ENCODE assay signal across 35 mouse cellular contexts in genomic region chr16:92838709-92839108, GRCm38 (mm10).
"Had no signal": no experiment of that assay in that cellular context is flagged by ENCODE, and none has a peak within 500 bp of the region (broad histone marks: within the 10 kb centered on the region; RNA-seq: fewer than 3 reads in every experiment).

No protein-coding gene starts in this region.

- H3K4me1 ChIP-seq: heart, embryonic 10.5 days; heart, embryonic 12.5 days; heart, embryonic 13.5 days; heart, embryonic 15.5 days; hindbrain, embryonic 10.5 days; hindbrain, embryonic 12.5 days; hindbrain, embryonic 13.5 days; hindbrain, embryonic 15.5 days; intestine, embryonic 15.5 days; kidney, embryonic 15.5 days had no signal

- H3K4me2 ChIP-seq: heart, embryonic 11.5 days; heart, embryonic 12.5 days; heart, embryonic 13.5 days; heart, embryonic 15.5 days; hindbrain, embryonic 12.5 days; hindbrain, embryonic 13.5 days; hindbrain, embryonic 14.5 days; hindbrain, embryonic 15.5 days; intestine, embryonic 15.5 days; kidney, embryonic 15.5 days had no signal

- H3K9ac ChIP-seq: heart, embryonic 12.5 days; heart, embryonic 13.5 days; heart, embryonic 15.5 days; hindbrain, embryonic 12.5 days; hindbrain, embryonic 13.5 days; hindbrain, embryonic 14.5 days; hindbrain, embryonic 15.5 days; intestine, embryonic 15.5 days; kidney, embryonic 15.5 days had no signal

- H3K36me3 ChIP-seq: heart, embryonic 10.5 days; heart, embryonic 12.5 days; heart, embryonic 13.5 days; heart, embryonic 15.5 days; hindbrain, embryonic 10.5 days; hindbrain, embryonic 12.5 days; hindbrain, embryonic 13.5 days; hindbrain, embryonic 15.5 days; intestine, embryonic 15.5 days; kidney, embryonic 15.5 days had no signal

- H3K9me3 ChIP-seq: heart, embryonic 10.5 days; heart, embryonic 13.5 days; heart, embryonic 15.5 days; hindbrain, embryonic 10.5 days; hindbrain, embryonic 12.5 days; hindbrain, embryonic 13.5 days; hindbrain, embryonic 15.5 days; intestine, embryonic 15.5 days; kidney, embryonic 15.5 days had no signal

- H3K27me3 ChIP-seq: hindbrain, embryonic 12.5 days; hindbrain, embryonic 13.5 days; hindbrain, embryonic 15.5 days; intestine, embryonic 15.5 days; kidney, embryonic 15.5 days had no signal

- DNase-seq: heart, postnatal 10 days; heart, postnatal 14 days; heart, postnatal 36 days; heart, postnatal 4 days; kidney, adult 11 months; kidney, adult 18-20 months; kidney, adult 2 months; kidney, adult 8-10 months; kidney, adult 9 months; kidney, postnatal 10 days; kidney, postnatal 14 days; kidney, postnatal 25 days; kidney, postnatal 36 days; kidney, postnatal 4 days; layer of hippocampus, adult 9-11 months; layer of hippocampus, postnatal 36 days had no signal

- H3K4me3 ChIP-seq: heart, embryonic 10.5 days; heart, embryonic 12.5 days; heart, embryonic 13.5 days; heart, embryonic 15.5 days; hindbrain, embryonic 10.5 days; hindbrain, embryonic 12.5 days; hindbrain, embryonic 13.5 days; hindbrain, embryonic 15.5 days; intestine, embryonic 15.5 days; kidney, embryonic 15.5 days; layer of hippocampus, adult 2 months had no signal

- H3K27ac ChIP-seq: heart, embryonic 10.5 days; heart, embryonic 13.5 days; heart, embryonic 15.5 days; hindbrain, embryonic 10.5 days; hindbrain, embryonic 12.5 days; hindbrain, embryonic 13.5 days; hindbrain, embryonic 14.5 days; hindbrain, embryonic 15.5 days; hindbrain, postnatal 0 days; intestine, embryonic 15.5 days; kidney, embryonic 15.5 days; kidney, postnatal 0 days; layer of hippocampus, adult 2 months had no signal

- ATAC-seq: hindbrain, embryonic 16.5 days; hindbrain, postnatal 0 days; inflammation-experienced regulatory T-cells, adult 6 months; intestine, embryonic 15.5 days; intestine, embryonic 16.5 days; intestine, postnatal 0 days had no signal
